Mouse (Mus musculus) cerebellum, postnatal 36 days (tissue): ENCODE measurements around the gene Ccrl2.

Source experiments
- DNase-seq, 2 experiments: peaks; one replicate each; pipeline ENCODE4 v3.0.0; 2021 to 2022; ENCODE audit warnings: mixed read lengths in 2 of 2

The Ccrl2 gene

DNA sequence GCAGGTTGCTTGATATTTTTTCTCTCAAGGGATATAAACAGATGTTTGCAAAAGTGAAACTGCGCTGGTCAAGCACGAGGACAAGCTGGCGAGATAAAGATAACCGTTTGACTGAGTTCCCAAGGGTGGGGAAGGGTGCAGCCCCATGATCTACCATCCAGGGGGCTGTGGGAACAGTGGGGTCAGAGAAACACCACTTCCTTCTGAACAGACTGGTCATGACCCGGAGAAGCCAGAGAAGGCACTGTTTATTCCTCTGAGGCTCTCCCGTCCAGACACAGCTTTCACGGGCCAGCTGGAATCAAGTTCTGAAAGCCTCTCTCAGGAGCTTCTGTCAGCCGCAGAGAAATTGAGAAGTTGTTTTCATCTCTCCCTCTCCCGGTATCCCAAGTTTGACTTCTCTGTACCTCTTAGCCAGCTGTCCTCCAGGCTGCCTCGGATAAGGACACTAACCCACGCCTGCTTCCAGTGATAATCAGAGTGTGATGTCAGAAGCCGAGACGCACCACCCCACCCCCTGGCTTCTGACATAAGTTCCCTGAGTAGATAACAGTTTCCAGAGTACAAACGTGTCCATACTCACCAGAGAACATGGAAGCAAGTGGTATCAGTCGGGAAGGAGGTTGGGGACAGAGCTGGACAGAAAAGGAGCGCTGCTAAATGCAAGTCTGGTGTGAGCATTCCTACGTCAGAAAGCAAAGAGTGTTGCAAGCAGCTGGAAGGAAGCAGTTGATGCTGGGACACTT lies at the start of gene Ccrl2:
Gene Ccrl2 (minus strand): TSS at position 722 of the 746 bp plus-strand sequence.
- DNase-seq, result no peak

DNA sequence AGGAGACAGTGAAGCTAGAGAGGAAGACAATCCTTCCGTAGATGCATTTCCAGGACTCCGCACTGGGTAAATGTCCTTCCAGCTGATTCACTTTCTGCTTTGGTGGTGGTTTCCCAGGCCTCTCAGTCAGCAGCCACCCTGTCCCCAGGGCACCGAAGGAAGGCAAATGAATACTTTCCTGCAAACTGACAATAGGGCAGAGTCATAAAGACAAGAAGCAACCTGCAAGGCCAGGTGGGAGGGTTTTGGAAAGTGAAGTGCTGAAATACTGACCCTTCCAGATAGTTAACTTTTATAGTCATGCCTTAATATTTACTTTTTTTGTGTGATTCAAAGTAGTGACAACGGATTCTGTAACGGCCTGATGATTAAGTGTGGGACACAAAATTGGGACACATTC lies 46.6 kb upstream of the Ccrl2 start:
- DNase-seq, result no peak

DNA sequence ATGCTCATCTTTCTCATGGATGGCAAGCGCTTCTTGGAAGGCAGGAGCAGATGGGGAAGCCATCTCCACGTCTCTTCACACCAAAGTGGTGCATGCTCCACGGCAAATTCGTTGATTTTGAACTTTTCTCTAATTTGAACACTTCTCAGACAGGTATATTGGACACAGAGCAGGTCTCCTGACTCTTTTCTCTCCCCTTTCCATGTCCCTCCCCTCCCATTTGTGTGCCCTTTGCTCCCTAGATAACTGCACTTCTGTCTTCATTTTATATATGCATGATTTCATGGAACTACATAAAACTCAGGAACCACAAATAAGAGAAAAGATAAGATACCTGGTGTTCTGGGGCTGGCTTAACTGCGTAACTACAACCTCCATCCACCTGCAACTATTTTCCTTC lies 46.0 kb upstream of the Ccrl2 start:
- DNase-seq, result no peak

DNA sequence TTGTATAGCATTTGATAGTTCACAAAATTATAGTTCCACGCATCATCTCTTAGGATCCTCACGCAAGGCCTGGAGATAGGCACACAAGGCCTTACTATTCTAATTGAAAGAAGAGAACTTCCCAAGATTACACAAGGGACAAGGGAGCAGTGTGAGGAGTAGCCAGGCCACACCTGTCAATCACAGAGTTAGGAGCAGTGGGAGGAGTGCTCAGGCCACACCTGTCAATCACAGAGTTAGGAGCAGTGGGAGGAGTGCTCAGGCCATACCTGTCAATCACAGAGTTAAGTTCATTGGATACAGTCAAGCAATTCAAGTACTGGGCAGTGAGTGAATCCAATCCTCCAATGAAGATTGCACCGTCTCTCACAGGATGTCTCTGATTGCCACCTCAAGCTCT lies 43.1 kb upstream of the Ccrl2 start:
- DNase-seq, result no peak

DNA sequence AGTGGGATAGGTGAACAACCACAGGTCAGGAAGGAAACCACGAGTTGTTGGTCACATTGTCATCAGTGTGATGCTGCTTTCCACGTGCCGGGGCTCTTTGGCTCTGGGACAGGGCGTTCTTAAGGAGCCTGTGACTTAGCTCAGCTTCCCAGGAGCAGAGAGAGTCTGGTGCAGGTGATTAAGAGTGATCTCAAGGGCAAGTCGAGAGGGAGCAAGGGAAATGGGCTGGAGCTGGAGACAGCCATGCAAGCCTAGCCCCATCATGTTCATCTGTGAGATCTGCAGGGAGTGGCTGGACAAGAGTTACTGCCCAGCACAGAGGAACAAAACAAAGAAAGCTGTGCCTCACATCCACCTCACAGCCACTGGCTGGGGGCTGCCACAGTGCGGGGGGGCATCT lies 40.2 kb upstream of the Ccrl2 start:
- DNase-seq, result no peak

DNA sequence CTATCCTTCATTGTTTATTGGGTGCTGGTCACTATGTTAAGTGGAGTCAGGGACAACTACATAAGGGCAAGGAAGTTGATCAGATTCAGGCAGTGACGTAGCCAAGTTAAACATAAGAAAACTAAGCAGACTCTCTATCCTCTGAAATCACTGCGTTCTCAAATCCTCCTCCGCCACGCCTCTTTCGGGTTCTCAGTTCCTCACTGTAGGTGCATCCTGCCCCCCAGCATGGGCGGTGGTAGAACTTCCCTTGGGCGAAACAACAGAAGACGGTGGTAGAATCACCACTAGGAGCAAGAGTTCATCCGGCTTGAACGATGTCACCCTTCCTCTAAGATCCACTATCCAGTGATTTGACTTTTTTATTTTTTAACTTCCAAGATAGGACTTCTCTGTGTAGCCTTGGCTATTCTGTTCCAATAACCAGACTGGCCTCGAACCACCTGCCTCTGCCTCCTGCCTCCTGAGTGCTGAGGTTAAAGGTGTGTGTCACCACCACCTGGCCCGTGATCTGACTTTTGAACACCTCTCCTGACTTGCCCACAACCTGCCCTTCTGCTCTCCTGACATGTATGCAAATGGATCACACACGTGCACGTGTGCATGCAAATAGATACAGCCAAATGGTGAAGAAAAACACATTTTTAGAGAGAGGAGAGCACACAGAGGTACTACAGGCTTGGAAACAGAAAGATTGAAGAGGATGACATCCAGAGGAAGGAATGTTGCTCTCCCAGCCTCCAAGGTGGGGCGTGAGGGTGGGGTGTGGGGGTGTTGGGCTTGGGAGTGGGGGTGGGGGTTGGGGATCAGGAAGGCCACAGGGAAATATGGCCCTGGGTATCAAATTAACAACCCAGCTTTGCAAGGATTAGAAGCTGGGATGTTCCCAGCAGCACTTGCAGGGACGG lies 39.4 kb upstream of the Ccrl2 start:
- no peak for DNase-seq

DNA sequence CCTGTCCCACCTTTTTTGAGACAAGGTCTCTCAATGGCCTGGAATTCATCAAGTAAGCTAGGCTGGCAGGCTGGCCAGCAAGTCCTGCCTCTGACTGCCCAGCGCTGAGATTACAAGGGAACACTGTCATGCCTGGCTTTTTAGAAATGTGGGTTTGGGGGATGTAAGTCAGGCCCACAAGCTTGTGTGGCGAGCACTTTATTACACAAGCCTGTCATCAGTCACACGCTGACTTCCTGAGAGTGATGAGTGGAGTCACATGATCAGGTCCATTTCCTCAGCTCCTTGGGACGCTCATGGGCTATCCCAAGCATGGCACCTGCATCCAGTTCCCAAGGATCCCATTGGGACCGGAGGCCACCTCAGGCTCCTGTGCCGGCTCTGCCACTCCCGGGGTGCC lies 38.4 kb upstream of the Ccrl2 start:
- DNase-seq, result no peak

DNA sequence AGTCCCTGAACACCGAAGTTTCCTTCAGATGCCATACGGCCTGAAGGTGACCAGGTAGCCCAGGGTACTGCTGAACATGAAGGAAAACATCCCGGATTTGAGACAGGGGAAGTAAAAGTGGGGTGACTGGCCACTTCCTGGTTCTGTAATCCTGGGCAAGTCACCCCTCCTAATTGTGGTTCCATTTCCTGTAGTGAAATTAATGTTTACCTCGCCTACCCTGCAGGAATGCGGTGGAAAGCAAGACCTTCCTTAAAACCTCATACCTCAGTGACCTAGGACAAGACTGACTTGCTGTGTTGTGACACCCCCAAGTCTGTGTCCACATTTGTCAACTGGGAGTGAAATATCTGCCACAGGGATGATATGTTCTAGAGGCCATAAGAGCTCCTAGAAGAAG lies 37.3 kb upstream of the Ccrl2 start:
- no peak for DNase-seq

DNA sequence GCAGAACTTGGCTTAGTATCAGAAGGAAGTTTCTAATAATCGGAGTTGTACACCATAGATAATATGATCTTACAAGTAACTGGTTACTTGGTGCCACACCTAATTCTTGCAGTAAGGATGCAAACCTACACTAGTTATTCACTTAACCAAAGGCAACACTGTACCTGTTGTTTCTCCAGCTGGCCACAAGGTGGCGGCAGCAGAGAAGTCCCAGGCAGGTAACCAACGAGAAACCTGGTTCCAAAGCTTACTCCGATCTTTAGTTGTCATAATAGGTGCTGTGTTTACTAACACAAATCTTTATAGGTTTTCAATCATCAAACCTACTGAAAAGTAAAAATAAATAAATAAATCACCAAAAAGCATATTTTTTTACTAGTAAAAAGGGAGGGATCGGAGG lies 35.8 kb upstream of the Ccrl2 start:
- DNase-seq, result peak; percentile 62 to 70

DNA sequence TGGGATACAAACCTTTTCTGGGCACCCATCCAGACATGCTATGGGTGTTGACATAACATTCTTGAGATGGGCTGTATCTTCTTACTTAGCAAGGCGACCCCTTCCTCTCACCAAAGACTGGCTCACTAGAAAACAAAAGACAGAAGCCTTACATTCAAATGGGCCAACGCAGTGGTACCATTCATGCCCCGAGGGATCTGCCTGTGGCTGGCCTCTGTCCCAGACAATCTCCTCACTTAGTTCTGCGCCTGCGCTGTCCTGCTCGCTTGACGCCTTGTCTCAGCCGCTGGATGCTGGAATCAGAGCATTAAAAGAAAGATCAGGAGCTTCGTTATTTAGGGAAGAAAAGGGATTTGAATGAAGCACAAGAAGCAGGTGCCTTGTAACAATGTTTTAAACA lies 35.3 kb upstream of the Ccrl2 start:
- DNase-seq, result peak; percentile 17 to 28

DNA sequence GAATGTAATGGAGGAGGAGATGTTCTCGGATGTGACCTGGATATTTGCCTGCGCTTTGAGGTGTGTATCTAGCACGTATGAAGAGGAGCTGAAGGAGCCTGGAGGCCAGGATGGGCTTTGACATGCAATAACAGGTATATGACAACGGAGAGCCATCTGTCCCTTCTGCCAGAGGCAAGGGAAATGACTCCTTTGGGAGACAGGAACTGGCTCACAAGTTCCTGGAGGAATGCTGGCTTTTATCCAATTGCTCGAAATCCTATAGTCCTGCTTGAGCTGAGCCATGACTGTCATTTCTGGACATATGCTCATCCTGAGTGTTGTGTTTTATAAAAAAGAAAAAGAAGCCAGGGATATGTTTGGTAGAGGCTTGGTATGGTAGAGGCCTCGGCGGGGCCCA lies 31.6 kb upstream of the Ccrl2 start:
- no peak for DNase-seq

DNA sequence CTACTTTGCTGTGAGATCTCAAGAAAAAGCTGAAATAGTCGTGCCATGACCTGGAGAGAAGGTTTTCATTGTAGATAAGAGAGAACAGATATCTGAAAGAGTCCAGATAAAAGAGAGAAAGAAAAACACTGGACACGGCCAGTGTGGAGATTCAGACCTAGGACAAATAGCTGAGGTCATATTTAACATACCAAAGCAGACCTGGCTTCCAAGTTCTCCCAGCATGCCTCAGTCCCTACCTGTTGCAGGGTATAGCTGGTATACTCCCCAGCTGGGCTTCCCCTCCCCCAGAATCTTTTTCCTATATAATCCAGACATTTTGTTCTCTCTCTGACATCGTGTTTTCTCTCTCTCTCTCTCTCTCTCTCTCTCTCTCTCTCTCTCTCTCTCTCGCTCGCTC lies 30.6 kb upstream of the Ccrl2 start:
- no peak for DNase-seq

DNA sequence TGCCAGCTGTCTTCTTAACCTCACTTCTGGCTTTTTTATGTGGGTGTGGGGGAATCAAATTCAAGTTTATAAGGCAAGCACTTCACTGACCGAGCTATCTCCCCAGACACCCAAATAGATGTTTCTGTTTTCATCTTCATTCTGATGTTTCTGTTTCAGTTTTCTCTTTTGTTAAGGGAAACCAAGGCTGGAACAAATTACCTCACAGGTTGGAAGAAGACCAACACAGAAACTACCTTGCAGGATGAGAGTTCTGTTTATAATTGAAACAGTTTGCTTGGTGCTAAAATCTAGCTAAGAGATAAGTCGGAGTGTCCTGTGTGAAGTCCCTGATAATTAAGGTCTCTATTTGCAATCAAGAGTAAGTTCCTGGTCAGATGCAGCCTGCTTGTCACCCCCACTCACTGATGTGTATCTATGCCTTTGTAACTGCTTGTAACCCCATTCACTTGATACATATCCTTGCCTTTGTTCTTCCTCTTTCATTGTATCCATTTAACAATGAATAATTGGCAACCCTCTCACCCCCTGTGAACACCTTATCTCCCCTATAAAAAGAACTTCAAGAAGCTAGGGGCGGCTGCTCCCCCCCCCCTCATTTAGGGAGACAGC lies 29.8 kb upstream of the Ccrl2 start:
- no peak for DNase-seq

DNA sequence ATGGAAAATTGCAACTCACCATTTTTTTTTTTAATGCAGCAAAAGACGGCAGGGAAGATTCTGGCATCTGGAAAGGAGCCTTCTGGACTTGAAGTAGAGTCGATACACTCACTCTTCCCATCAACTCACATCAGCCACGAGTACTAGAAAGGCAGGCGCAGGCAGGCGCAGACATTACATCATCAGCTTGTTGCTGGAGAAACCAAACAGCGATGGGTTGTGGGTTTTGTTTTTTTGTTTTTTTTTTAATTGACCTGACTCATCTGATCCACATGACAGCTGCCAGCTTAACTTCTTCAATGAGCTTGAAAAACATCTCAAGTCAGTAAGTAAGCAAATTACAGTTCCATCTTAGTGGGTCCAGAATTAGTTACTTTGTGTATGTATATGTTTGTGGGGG lies 28.8 kb upstream of the Ccrl2 start:
- DNase-seq, result no peak

DNA sequence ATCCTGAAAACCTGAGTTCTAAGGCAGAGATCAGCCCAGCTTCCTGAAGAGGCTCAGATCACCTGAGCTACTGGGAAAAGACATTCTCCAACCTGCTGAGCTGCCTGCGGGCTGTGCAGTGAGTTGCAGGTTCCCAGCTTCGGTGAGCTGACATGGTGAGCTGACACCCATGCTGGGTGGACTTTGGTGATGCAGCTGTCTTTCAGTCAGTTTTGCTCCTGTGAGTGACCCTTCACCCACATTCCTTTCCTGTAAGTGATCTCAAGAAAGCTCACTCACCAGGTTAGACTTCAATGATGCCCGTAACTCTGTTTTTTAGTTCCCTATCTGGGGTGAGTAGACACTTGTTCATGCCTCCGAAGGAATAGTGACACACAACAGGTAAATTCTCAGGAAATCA lies 28.0 kb upstream of the Ccrl2 start:
- no peak for DNase-seq

DNA sequence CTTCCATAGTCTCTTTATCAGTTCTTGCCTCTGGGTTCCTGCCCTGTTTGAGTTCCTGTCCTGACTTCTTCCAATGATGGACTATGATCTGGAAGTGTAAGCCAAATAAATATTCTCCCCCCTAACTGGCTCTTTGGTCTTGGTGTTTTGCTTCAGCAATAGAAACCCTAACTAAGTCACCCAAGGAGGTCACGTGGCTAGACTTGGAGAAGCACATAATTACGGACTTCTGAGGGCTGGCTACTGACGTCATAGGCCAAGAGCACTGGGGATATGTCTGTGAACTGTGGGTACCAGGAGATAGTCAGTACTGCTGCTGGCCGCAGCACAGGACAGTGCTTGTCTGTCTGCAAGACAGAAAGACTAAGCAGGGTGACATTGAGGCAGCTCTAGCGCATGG lies 24.4 kb upstream of the Ccrl2 start:
- DNase-seq, result no peak

DNA sequence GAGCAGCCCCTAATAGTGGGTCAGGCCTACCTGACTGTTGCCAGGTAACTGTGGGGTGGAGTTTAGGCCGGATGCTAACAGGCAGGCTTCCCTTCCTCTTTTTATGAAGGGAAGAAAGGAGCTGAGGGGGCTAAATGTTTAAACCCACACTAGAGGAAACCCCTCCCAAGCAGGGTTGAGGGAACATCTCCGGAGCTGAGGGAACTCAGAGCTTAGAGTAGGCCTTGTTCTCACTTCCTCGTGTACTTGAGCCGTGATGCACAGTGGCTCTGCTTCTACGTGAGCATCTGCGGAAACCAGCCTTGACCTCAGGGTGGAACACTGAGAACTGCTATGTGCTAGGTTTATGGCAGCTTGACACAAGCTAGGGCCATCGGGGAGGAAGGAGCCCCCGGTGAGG lies 23.5 kb upstream of the Ccrl2 start:
- DNase-seq, result no peak

DNA sequence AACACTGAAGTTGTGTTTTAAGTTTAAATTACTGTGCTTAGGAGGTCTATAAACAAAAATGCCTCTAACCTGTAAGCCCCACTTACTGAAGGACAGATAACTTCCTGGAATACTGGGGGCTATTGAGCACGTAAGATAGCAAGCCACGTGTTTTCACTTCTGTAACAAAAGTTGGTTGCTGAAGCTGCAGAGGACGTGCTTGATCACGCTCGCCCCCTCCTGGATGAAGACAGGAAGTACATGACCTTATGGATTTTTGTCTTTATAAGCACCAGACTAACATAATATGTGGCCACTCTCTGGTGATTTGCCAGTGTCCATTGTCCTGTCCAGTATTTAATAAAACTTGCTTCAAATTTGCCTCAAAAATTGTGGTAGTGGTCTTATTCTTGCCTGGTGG lies 20.4 kb upstream of the Ccrl2 start:
- DNase-seq, result peak; percentile 11 to 14

DNA sequence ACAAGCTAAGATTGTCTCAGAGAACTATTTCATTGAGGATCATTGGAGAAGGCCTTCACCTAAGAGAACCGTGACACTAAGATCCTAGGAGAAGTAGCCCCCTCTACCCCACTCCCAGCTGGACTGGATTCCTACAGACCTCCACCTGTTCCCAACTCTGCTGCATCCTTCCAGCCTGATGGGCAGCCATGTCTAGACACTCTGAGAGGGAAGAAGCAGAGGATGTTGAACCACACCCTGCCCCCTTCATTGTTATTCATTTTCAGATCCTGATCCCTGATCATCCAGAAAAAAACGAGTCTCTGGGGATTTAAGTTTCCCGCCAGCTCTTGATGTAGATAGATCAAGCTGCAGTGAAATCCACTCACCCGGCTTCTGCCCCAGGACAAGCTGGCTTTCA lies 15.7 kb upstream of the Ccrl2 start:
- no peak for DNase-seq

DNA sequence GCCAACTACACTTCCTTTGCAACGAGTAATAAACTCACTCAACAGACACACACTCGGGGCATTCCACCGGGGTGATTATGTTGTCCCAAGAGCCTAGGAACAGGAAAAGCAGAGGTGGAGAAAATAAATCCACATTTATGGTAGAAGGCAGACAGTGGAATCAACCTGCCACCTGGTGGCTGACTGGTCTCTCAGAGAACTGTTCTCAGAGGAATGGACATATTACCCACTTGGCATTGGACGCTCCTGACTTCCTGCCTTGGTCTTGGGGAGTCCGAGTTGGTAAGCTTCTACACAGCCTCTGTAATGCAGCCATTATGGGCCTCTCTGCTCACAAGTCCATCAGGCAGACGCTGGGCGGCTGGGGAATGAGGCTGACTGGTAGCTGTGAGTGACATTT lies 14.9 kb upstream of the Ccrl2 start:
- peak in 1 of 2 experiments; percentile 7 for DNase-seq

DNA sequence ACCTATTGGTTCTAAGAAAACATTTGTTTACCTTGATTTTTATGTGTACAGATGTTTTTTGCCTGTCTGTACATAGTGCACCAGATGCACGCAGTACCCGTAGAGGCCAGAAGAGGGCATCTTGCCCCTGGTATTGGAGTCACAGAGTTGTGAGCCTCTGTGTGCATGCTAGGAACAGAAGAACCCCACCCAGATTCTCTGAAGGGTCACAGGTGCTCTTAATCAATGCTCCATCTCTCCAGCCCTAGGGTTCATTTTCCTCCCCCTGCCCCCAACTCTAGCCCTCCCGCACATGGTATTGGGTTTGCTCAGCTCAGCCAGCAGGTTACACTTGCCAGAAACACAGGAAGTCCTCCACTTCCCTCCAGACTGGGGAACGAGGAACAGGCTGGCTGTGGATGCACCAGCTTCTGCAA lies 13.2 kb upstream of the Ccrl2 start:
- no peak for DNase-seq

DNA sequence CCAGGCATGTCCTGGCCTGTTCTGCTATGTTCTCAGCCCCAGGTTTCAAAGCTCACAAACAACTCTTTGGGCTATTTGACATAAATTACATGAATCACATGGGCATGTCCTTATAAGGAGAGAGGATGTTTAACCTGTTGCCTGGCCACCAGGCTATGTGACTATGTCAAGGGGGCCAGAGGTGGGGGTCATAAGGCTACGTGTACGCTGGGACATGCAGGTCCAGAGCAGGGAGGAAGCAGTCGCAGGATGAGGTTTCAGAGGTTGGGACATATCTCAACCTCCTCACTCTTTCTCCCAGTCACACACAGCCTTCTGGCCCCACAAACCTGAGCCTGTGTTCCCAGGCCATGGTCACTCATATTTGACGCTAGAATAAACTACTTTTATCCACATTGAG lies 9.7 kb upstream of the Ccrl2 start:
- DNase-seq, result no peak

DNA sequence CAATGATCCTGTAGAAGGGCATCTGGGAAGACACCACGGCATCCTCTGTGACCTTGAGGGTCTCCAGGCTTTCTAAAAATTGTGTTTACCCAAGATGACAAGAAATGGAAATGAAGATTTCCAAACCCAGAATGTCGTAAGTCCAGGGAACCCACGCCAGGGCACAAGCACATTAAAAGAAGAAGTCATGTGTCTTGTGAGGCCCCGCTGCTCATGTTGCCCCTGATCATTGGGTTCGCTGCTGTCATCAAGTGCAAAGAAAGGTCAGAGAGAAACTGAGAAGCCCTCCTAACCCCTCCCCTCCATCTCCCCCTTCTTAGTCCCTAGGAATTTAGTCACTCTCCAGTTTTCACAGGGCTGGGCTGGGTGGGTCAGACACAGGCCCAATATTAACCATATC lies 5.5 kb upstream of the Ccrl2 start:
- no peak for DNase-seq
